Mouse (Mus musculus) bone marrow, adult 2 months (tissue): ENCODE measurements around the gene Tnp2.
A peak's percentile ranks its signal among the peaks of the same experiment; 100 is the strongest.

Source experiments
- CTCF ChIP-seq: fragments of 200-500 bp; IDR thresholded peaks from 2 replicates; pipeline ENCODE4 v1.5.1; 2011; ENCODE audit warnings: low read length, control low read depth; ENCODE audit not compliant: control insufficient read depth, insufficient read depth
- POLR2A ChIP-seq: fragments of 200-500 bp; IDR thresholded peaks from 2 replicates; pipeline ENCODE4 v1.6.1; 2011; ENCODE audit warnings: low read depth, mild to moderate bottlenecking, control low read depth, low read length, borderline replicate concordance; ENCODE audit not compliant: control insufficient read depth

GRCm38 (mm10) chr16:10784793-10785370, 3.6 kb downstream of the Tnp2 start:
- TF ChIP-seq CTCF (peak; percentile 71), POLR2A (peak; percentile 11; the same call in 1 of the 2 replicates)
